Mouse (Mus musculus) MEL (cell line): Measurements from ENCODE around the gene Hck. TPM values are rescaled to one million over a fixed set of nuclear protein-coding genes. Genes with fewer than 3 reads are reported as not detected.

Experiments
- DNase-seq: peaks from one replicate; pipeline ENCODE4 v3.0.0; 2011; ENCODE audit warnings: low read depth, low spot score
- H3K27ac ChIP-seq: 2 replicates; pipeline ENCODE4 v1.5.1; 2012; ENCODE audit warnings: low read depth, mild to moderate bottlenecking, control low read depth, low read length, moderate library complexity; ENCODE audit not compliant: control insufficient read depth
- H3K27me3 ChIP-seq, 2 experiments: fragments of 150-350 bp in 1 of 2; sonication (generic) in 1 of 2; 2 replicates each; pipeline ENCODE4 v1.6.1; 2012; ENCODE audit warnings: low read length in 2 of 2, mild to moderate bottlenecking in 2 of 2, improper control_type of control experiment in 1 of 2, moderate library complexity in 1 of 2; ENCODE audit not compliant: insufficient read depth in 2 of 2, control insufficient read depth in 1 of 2
- H3K36me3 ChIP-seq, 2 experiments: 2 replicates each; pipeline ENCODE4 v1.6.1; 2012 to 2014; ENCODE audit warnings: low read length in 2 of 2, improper control_type of control experiment in 1 of 2, inconsistent platforms in 1 of 2, mild to moderate bottlenecking in 1 of 2; ENCODE audit not compliant: insufficient read depth in 2 of 2, control insufficient read depth in 1 of 2
- H3K4me1 ChIP-seq, 2 experiments: fragments of 150-350 bp in 1 of 2; sonication (generic) in 1 of 2; 2 replicates each; pipeline ENCODE4 v1.6.1; 2012; ENCODE audit warnings: low read length in 2 of 2, improper control_type of control experiment in 1 of 2, mild to moderate bottlenecking in 1 of 2; ENCODE audit not compliant: insufficient read depth in 2 of 2, control insufficient read depth in 1 of 2
- H3K4me3 ChIP-seq, 2 experiments: fragments of 150-350 bp in 1 of 2; sonication (generic) in 1 of 2; 2 replicates each; pipeline ENCODE4 v1.5.1; 2012; ENCODE audit warnings: low read depth in 2 of 2, low read length in 2 of 2, mild to moderate bottlenecking in 2 of 2, moderate library complexity in 2 of 2, control low read depth in 1 of 2, improper control_type of control experiment in 1 of 2; ENCODE audit not compliant: control insufficient read depth in 1 of 2, insufficient read depth in 1 of 2
- H3K79me2 ChIP-seq: 2 replicates; pipeline ENCODE4 v1.6.1; 2012; ENCODE audit warnings: mild to moderate bottlenecking, low read length, moderate library complexity; ENCODE audit not compliant: control insufficient read depth, poor library complexity, insufficient read depth
- H3K9ac ChIP-seq: 2 replicates; pipeline ENCODE4 v1.6.1; 2012; ENCODE audit warnings: low read depth, mild to moderate bottlenecking, control low read depth, low read length, moderate library complexity; ENCODE audit not compliant: control insufficient read depth, poor library complexity, severe bottlenecking
- H3K9me3 ChIP-seq: fragments of 150-350 bp; sonication (generic); replicated peaks from 2 replicates; pipeline ENCODE4 v1.6.1; 2012; ENCODE audit warnings: mild to moderate bottlenecking, low read length, improper control_type of control experiment, moderate library complexity; ENCODE audit not compliant: insufficient read depth
- CHD1 ChIP-seq: IDR thresholded peaks from 2 replicates; pipeline ENCODE4 v1.6.1; 2012; ENCODE audit warnings: low read depth, mild to moderate bottlenecking, inconsistent platforms, low read length, improper control_type of control experiment
- CHD2 ChIP-seq: IDR thresholded peaks from 2 replicates; pipeline ENCODE4 v1.6.1; 2011; ENCODE audit warnings: low read length, improper control_type of control experiment
- ELF1 ChIP-seq: IDR thresholded peaks from 2 replicates; pipeline ENCODE4 v1.6.1; 2014; ENCODE audit warnings: low read depth, mild to moderate bottlenecking, inconsistent platforms, low read length, improper control_type of control experiment, moderate library complexity
- EP300 ChIP-seq, 2 experiments: IDR thresholded peaks; 2 replicates each; pipeline ENCODE4 v1.6.1; 2011; ENCODE audit warnings: improper control_type of control experiment in 2 of 2, low read length in 2 of 2, low read depth in 1 of 2, mild to moderate bottlenecking in 1 of 2
- ETS1 ChIP-seq: IDR thresholded peaks from 2 replicates; pipeline ENCODE4 v1.6.1; 2012; ENCODE audit warnings: low read depth, mild to moderate bottlenecking, inconsistent platforms, low read length, improper control_type of control experiment, moderate library complexity
- GATA1 ChIP-seq: IDR thresholded peaks from 2 replicates; pipeline ENCODE4 v1.6.1; 2011; ENCODE audit warnings: low read depth, low read length, improper control_type of control experiment
- HCFC1 ChIP-seq: IDR thresholded peaks from 2 replicates; pipeline ENCODE4 v1.6.1; 2012; ENCODE audit warnings: low read depth, mild to moderate bottlenecking, inconsistent platforms, low read length, improper control_type of control experiment, moderate library complexity
- JUND ChIP-seq: IDR thresholded peaks from 2 replicates; pipeline ENCODE4 v1.6.1; 2011; ENCODE audit warnings: low read depth, mild to moderate bottlenecking, improper control_type of control experiment, low read length
- MAFK ChIP-seq: IDR thresholded peaks from 2 replicates; pipeline ENCODE4 v1.6.1; 2011; ENCODE audit warnings: low read depth, mild to moderate bottlenecking, low read length, improper control_type of control experiment, borderline replicate concordance
- MEF2A ChIP-seq: IDR thresholded peaks from 2 replicates; pipeline ENCODE4 v1.6.1; 2014; ENCODE audit warnings: low read depth, mild to moderate bottlenecking, inconsistent platforms, low read length, improper control_type of control experiment; ENCODE audit not compliant: poor library complexity, insufficient replicate concordance, severe bottlenecking; ENCODE audit errors: extremely low read depth
- MXI1 ChIP-seq: IDR thresholded peaks from 2 replicates; pipeline ENCODE4 v1.6.1; 2011; ENCODE audit warnings: mild to moderate bottlenecking, low read depth, low read length, improper control_type of control experiment
- MYC ChIP-seq: IDR thresholded peaks from 2 replicates; pipeline ENCODE4 v1.6.1; 2011; ENCODE audit warnings: low read depth, mild to moderate bottlenecking, low read length, improper control_type of control experiment, moderate library complexity
- NELFE ChIP-seq: IDR thresholded peaks from 2 replicates; pipeline ENCODE4 v1.6.1; 2011; ENCODE audit warnings: low read depth, low read length, improper control_type of control experiment
- POLR2AphosphoS2 ChIP-seq: IDR thresholded peaks from 2 replicates; pipeline ENCODE4 v1.6.1; 2011; ENCODE audit warnings: low read length, improper control_type of control experiment
- POLR2AphosphoS5 ChIP-seq: IDR thresholded peaks from 2 replicates; pipeline ENCODE4 v1.6.1; 2012; ENCODE audit warnings: low read depth, borderline replicate concordance, mild to moderate bottlenecking, inconsistent platforms, low read length, moderate library complexity, mixed read lengths
- RCOR1 ChIP-seq: IDR thresholded peaks from 2 replicates; pipeline ENCODE4 v1.6.1; 2012; ENCODE audit warnings: low read depth, mild to moderate bottlenecking, inconsistent platforms, low read length, improper control_type of control experiment
- SIN3A ChIP-seq: IDR thresholded peaks from 2 replicates; pipeline ENCODE4 v1.6.1; 2012; ENCODE audit warnings: low read length, improper control_type of control experiment, inconsistent platforms
- SMC3 ChIP-seq: IDR thresholded peaks from 2 replicates; pipeline ENCODE4 v1.6.1; 2011; ENCODE audit warnings: low read depth, low read length, improper control_type of control experiment
- TAL1 ChIP-seq: IDR thresholded peaks from 2 replicates; pipeline ENCODE4 v1.6.1; 2012; ENCODE audit warnings: mild to moderate bottlenecking, inconsistent platforms, low read length, moderate library complexity, mixed read lengths
- TBP ChIP-seq: IDR thresholded peaks from 2 replicates; pipeline ENCODE4 v1.8.0; 2011; ENCODE audit warnings: low read depth, low read length, improper control_type of control experiment
- TCF12 ChIP-seq: IDR thresholded peaks from 2 replicates; pipeline ENCODE4 v1.6.1; 2014; ENCODE audit warnings: low read depth, mild to moderate bottlenecking, inconsistent platforms, low read length, improper control_type of control experiment, moderate library complexity
- UBTF ChIP-seq: IDR thresholded peaks from 2 replicates; pipeline ENCODE4 v1.6.1; 2012; ENCODE audit warnings: low read depth, mild to moderate bottlenecking, inconsistent platforms, low read length, improper control_type of control experiment, moderate library complexity, borderline replicate concordance; ENCODE audit not compliant: insufficient read depth
- USF1 ChIP-seq: IDR thresholded peaks from 2 replicates; pipeline ENCODE4 v1.6.1; 2014; ENCODE audit warnings: low read depth, mild to moderate bottlenecking, inconsistent platforms, low read length, improper control_type of control experiment, moderate library complexity
- USF2 ChIP-seq, 2 experiments: IDR thresholded peaks; 2 replicates each; pipeline ENCODE4 v1.6.1; 2011 to 2012; ENCODE audit warnings: improper control_type of control experiment in 2 of 2, low read length in 2 of 2, borderline replicate concordance in 1 of 2, inconsistent platforms in 1 of 2, low read depth in 1 of 2, mild to moderate bottlenecking in 1 of 2; ENCODE audit not compliant: insufficient read depth in 1 of 2
- ZC3H11A ChIP-seq: IDR thresholded peaks from 2 replicates; pipeline ENCODE4 v1.6.1; 2012; ENCODE audit warnings: low read depth, mild to moderate bottlenecking, inconsistent platforms, low read length, improper control_type of control experiment
- ZKSCAN1 ChIP-seq: IDR thresholded peaks from 2 replicates; pipeline ENCODE4 v1.6.1; 2012; ENCODE audit warnings: low read depth, mild to moderate bottlenecking, inconsistent platforms, low read length, improper control_type of control experiment, moderate library complexity
- ZNF384 ChIP-seq: IDR thresholded peaks from 2 replicates; pipeline ENCODE4 v1.6.1; 2012; ENCODE audit warnings: low read depth, mild to moderate bottlenecking, inconsistent platforms, low read length, improper control_type of control experiment
- polyA plus RNA-seq, 2 experiments: library from polyadenylated mRNA; stranded (reverse) in 1 of 2; unstranded in 1 of 2; fragments of >175 nt in 1 of 2; fragments of >200 nt in 1 of 2; gene quantifications; 2 replicates each; pipeline versions ENCODE4 v1.2.1 to v1.2.4; 2012; ENCODE audit warnings: low replicate concordance in 2 of 2, low read depth in 1 of 2; ENCODE audit not compliant: insufficient read length in 2 of 2, insufficient read depth in 1 of 2, missing spikeins in 1 of 2
- total RNA-seq: library from RNA; depleted of rRNA; stranded (reverse); fragments of 300-350 nt; gene quantifications from 2 replicates; pipeline ENCODE4 v1.2.3, GENCODE M21; 2012

Hck gene
- total and polyA plus RNA-seq, 3 experiments = not detected

- TF ChIP-seq UBTF (no peak), ETS1 (peak; percentile 58), MAFK (no peak), MXI1 (0 out of 2 replicates have a peak, but pooled peaks have one; percentile 52), NELFE (no peak), CHD2 (no peak), USF1 (no peak), ELF1 (no peak), MYC (no peak), POLR2AphosphoS5 (no peak), EP300 (IDR thresholded peaks at IDR 0.05; ENCODE audit: low read depth in 1 of 2, low read length in 2 of 2) (peak; percentile 83 to 89), POLR2AphosphoS2 (no peak), JUND (no peak), GATA1 (peak; percentile 85), TAL1 (peak; percentile 95), TBP (no peak), CHD1 (no peak), SIN3A (peak; percentile 53; the same call in 1 of the 2 replicates), HCFC1 (no peak), ZNF384 (no peak), MEF2A (no peak), ZKSCAN1 (no peak)
These were observed 86.0 kb downstream of the Hck start (continued) for GRCm38 (mm10) chr2:153194255-153194654.

GRCm38 (mm10) chr2:153198485-153198884, 90.2 kb downstream of the Hck start:
- no peak for TF ChIP-seq SMC3
- no peak for TF ChIP-seq USF2 (IDR thresholded peaks at IDR 0.05; ENCODE audit: borderline replicate concordance in 1 of 2, insufficient read depth in 1 of 2, low read depth in 1 of 2, low read length in 2 of 2)
- no peak for TF ChIP-seq TBP
- no peak for TF ChIP-seq USF1
- no peak for TF ChIP-seq UBTF
- TF ChIP-seq CHD1 = no peak
- no peak for TF ChIP-seq NELFE
- TF ChIP-seq RCOR1 = no peak
- no peak for TF ChIP-seq TCF12
- TF ChIP-seq ZC3H11A = no peak
- no peaks in the 10 kb centered on the region for H3K79me2 ChIP-seq
- no peak overlapping the region for H3K4me3 ChIP-seq
- 0 out of 2 replicates have a peak overlapping the region, but pooled peaks have one; percentile 25 for H3K9ac ChIP-seq
- peaks cover 0 to 29% of the 10 kb centered on the region in 2 experiments; a peak in 2 of 4 replicates for H3K36me3 ChIP-seq
- peaks cover 11 to 33% of the 10 kb centered on the region in 2 experiments for H3K4me1 ChIP-seq
- DNase-seq = no peak
- H3K9me3 ChIP-seq = no peaks in the 10 kb centered on the region
- H3K27ac ChIP-seq = peak overlapping the region; percentile 56
- no peaks in the 10 kb centered on the region for H3K27me3 ChIP-seq
